Mouse (Mus musculus): ENCODE measurements at regions not wholly inside any gene's neighbourhood (a gene's known extent, or its start where the extent isn't known, plus 50 kb on each side); places are given as distances from the start of the nearest gene placed in this dataset.

- H3K36me3 ChIP-seq (replicated peaks; ENCODE audit: control insufficient read depth, insufficient read depth, low read length), result no peaks in the 10 kb centered on the region
- no peak overlapping the region for H3K9ac ChIP-seq (replicated peaks; ENCODE audit: low read depth, low read length)
- DNase-seq (ENCODE audit: low spot score) (no peak), ATAC-seq (ENCODE audit: insufficient read depth, low read depth) (no peak)
- TF ChIP-seq EP300 (IDR thresholded peaks at IDR 0.05; ENCODE audit: low read depth), result no peak
- no peak overlapping the region for H3K27ac ChIP-seq (ENCODE audit: low read depth)
- H3K27me3 ChIP-seq (ENCODE audit: control insufficient read depth, insufficient read depth, low read length), result no peaks in the 10 kb centered on the region
- no peaks in the 10 kb centered on the region for H3K9me3 ChIP-seq (replicated peaks; ENCODE audit: control insufficient read depth, low read length)
- H3K4me3 ChIP-seq (ENCODE audit: low read depth, low read length), result no peak overlapping the region
- WGBS, result 71% methylated on average over 1 of the region's 1 CpGs
- H3K4me2 ChIP-seq (ENCODE audit: low read depth, low read length), result no peak overlapping the region
- no peaks in the 10 kb centered on the region for H3K4me1 ChIP-seq (ENCODE audit: control insufficient read depth, insufficient read depth)
Observed at GRCm38 (mm10) chr2:55817273-55817672, 381.5 kb downstream of the Kcnj3 start.

- Histone ChIP-seq H3K9me3 (replicated peaks; ENCODE audit: control insufficient read depth, low read length) (no peaks in the 10 kb centered on the region), H3K27ac (ENCODE audit: low read depth) (no peak overlapping the region), H3K36me3 (replicated peaks; ENCODE audit: control insufficient read depth, insufficient read depth, low read length) (no peaks in the 10 kb centered on the region), H3K4me3 (ENCODE audit: low read depth, low read length) (peak overlapping the region; percentile 20), H3K9ac (replicated peaks; ENCODE audit: low read depth, low read length) (no peak overlapping the region), H3K4me1 (ENCODE audit: control insufficient read depth, insufficient read depth) (no peaks in the 10 kb centered on the region), H3K27me3 (ENCODE audit: control insufficient read depth, insufficient read depth, low read length) (no peaks in the 10 kb centered on the region), H3K4me2 (ENCODE audit: low read depth, low read length) (peak overlapping the region; percentile 45)
- WGBS, result 23% methylated on average over 7 of the region's 7 CpGs
- no peak for TF ChIP-seq EP300 (IDR thresholded peaks at IDR 0.05; ENCODE audit: low read depth)
- ATAC-seq (ENCODE audit: insufficient read depth, low read depth) (peak; percentile 39; the same call in 1 of the 2 replicates), DNase-seq (ENCODE audit: low spot score) (peak; percentile 38)
Observed at GRCm38 (mm10) chr2:55818220-55818619, 382.4 kb downstream of the Kcnj3 start.

- Histone ChIP-seq H3K36me3 (replicated peaks; ENCODE audit: control insufficient read depth, insufficient read depth, low read length) (no peaks in the 10 kb centered on the region), H3K27me3 (ENCODE audit: control insufficient read depth, insufficient read depth, low read length) (no peaks in the 10 kb centered on the region), H3K4me2 (ENCODE audit: low read depth, low read length) (no peak overlapping the region), H3K4me3 (ENCODE audit: low read depth, low read length) (no peak overlapping the region), H3K4me1 (ENCODE audit: control insufficient read depth, insufficient read depth) (no peaks in the 10 kb centered on the region), H3K9me3 (replicated peaks; ENCODE audit: control insufficient read depth, low read length) (no peaks in the 10 kb centered on the region), H3K9ac (replicated peaks; ENCODE audit: low read depth, low read length) (no peak overlapping the region), H3K27ac (ENCODE audit: low read depth) (no peak overlapping the region)
- ATAC-seq (ENCODE audit: insufficient read depth, low read depth), result no peak
- TF ChIP-seq CTCF (IDR thresholded peaks at IDR 0.05; ENCODE audit: low read depth), result no peak
- TF ChIP-seq EP300 (IDR thresholded peaks at IDR 0.05; ENCODE audit: low read depth), result no peak
- no peak for DNase-seq (ENCODE audit: low spot score)
Observed at GRCm38 (mm10) chr2:55822726-55823125, 387.0 kb downstream of the Kcnj3 start.

- no peaks in the 10 kb centered on the region for H3K36me3 ChIP-seq (replicated peaks; ENCODE audit: control insufficient read depth, insufficient read depth, low read length)
- H3K4me2 ChIP-seq (ENCODE audit: low read depth, low read length), result no peak overlapping the region
- no peak overlapping the region for H3K27ac ChIP-seq (ENCODE audit: low read depth)
- no peak overlapping the region for H3K4me3 ChIP-seq (ENCODE audit: low read depth, low read length)
- ATAC-seq (ENCODE audit: insufficient read depth, low read depth) (no peak), DNase-seq (ENCODE audit: low spot score) (no peak)
- no peaks in the 10 kb centered on the region for H3K4me1 ChIP-seq (ENCODE audit: control insufficient read depth, insufficient read depth)
- TF ChIP-seq EP300 (IDR thresholded peaks at IDR 0.05; ENCODE audit: low read depth), result no peak
- TF ChIP-seq CTCF (IDR thresholded peaks at IDR 0.05; ENCODE audit: low read depth), result peak; percentile 56
- 43% methylated on average over 1 of the region's 1 CpGs for WGBS
- no peak overlapping the region for H3K9ac ChIP-seq (replicated peaks; ENCODE audit: low read depth, low read length)
- no peaks in the 10 kb centered on the region for H3K9me3 ChIP-seq (replicated peaks; ENCODE audit: control insufficient read depth, low read length)
- H3K27me3 ChIP-seq (ENCODE audit: control insufficient read depth, insufficient read depth, low read length), result no peaks in the 10 kb centered on the region
Observed at GRCm38 (mm10) chr2:55841521-55841920, 405.8 kb downstream of the Kcnj3 start.

GRCm38 (mm10) chr2:55846832-55847382 lies 411.1 kb downstream of the Kcnj3 start:
- no peaks in the 10 kb centered on the region for H3K27me3 ChIP-seq (ENCODE audit: control insufficient read depth, insufficient read depth, low read length)
- no peak overlapping the region for H3K27ac ChIP-seq (ENCODE audit: low read depth)
- no peak for TF ChIP-seq EP300 (IDR thresholded peaks at IDR 0.05; ENCODE audit: low read depth)
- no peak for TF ChIP-seq CTCF (IDR thresholded peaks at IDR 0.05; ENCODE audit: low read depth)
- no peak for DNase-seq (ENCODE audit: low spot score)
- no peaks in the 10 kb centered on the region for H3K36me3 ChIP-seq (replicated peaks; ENCODE audit: control insufficient read depth, insufficient read depth, low read length)
- ATAC-seq (ENCODE audit: insufficient read depth, low read depth), result no peak
- no peaks in the 10 kb centered on the region for H3K4me1 ChIP-seq (ENCODE audit: control insufficient read depth, insufficient read depth)
- no peaks in the 10 kb centered on the region for H3K9me3 ChIP-seq (replicated peaks; ENCODE audit: control insufficient read depth, low read length)
- H3K4me2 ChIP-seq (ENCODE audit: low read depth, low read length), result no peak overlapping the region
- no peak overlapping the region for H3K4me3 ChIP-seq (ENCODE audit: low read depth, low read length)
- no peak overlapping the region for H3K9ac ChIP-seq (replicated peaks; ENCODE audit: low read depth, low read length)
- 56% methylated on average over 3 of the region's 3 CpGs for WGBS

- Histone ChIP-seq H3K27ac (ENCODE audit: low read depth) (no peak overlapping the region), H3K4me1 (ENCODE audit: control insufficient read depth, insufficient read depth) (no peaks in the 10 kb centered on the region), H3K36me3 (replicated peaks; ENCODE audit: control insufficient read depth, insufficient read depth, low read length) (no peaks in the 10 kb centered on the region), H3K4me3 (ENCODE audit: low read depth, low read length) (no peak overlapping the region), H3K9me3 (replicated peaks; ENCODE audit: control insufficient read depth, low read length) (no peaks in the 10 kb centered on the region), H3K4me2 (ENCODE audit: low read depth, low read length) (no peak overlapping the region), H3K27me3 (ENCODE audit: control insufficient read depth, insufficient read depth, low read length) (no peaks in the 10 kb centered on the region), H3K9ac (replicated peaks; ENCODE audit: low read depth, low read length) (no peak overlapping the region)
- ATAC-seq (ENCODE audit: insufficient read depth, low read depth), result no peak
- no peak for DNase-seq (ENCODE audit: low spot score)
- no peak for TF ChIP-seq CTCF (IDR thresholded peaks at IDR 0.05; ENCODE audit: low read depth)
- TF ChIP-seq EP300 (IDR thresholded peaks at IDR 0.05; ENCODE audit: low read depth), result no peak
- 50% methylated on average over 1 of the region's 1 CpGs for WGBS
Observed at GRCm38 (mm10) chr2:55862479-55862878, 426.7 kb downstream of the Kcnj3 start.

Measured in heart, postnatal 0 days (tissue).